Mouse (Mus musculus): ENCODE results near the gene Tarm1.

GRCm38 (mm10) chr7:3447026-3447425, 55.4 kb downstream of the Tarm1 start:
- TF ChIP-seq CTCF (IDR thresholded peaks at IDR 0.05; ENCODE audit: borderline replicate concordance, insufficient read depth, low read depth, low read length) (no peak), POLR2A (IDR thresholded peaks at IDR 0.05; ENCODE audit: borderline replicate concordance, insufficient read depth, low read length) (no peak)
